Mouse (Mus musculus): ENCODE data around the gene Ash1l. TPM values are rescaled to one million over a fixed set of nuclear protein-coding genes. Genes with fewer than 3 reads are reported as not detected.

Gene Ash1l
- polyA plus RNA-seq, 1 experiment from 2014 or later, result 15.2 TPM

DNA sequence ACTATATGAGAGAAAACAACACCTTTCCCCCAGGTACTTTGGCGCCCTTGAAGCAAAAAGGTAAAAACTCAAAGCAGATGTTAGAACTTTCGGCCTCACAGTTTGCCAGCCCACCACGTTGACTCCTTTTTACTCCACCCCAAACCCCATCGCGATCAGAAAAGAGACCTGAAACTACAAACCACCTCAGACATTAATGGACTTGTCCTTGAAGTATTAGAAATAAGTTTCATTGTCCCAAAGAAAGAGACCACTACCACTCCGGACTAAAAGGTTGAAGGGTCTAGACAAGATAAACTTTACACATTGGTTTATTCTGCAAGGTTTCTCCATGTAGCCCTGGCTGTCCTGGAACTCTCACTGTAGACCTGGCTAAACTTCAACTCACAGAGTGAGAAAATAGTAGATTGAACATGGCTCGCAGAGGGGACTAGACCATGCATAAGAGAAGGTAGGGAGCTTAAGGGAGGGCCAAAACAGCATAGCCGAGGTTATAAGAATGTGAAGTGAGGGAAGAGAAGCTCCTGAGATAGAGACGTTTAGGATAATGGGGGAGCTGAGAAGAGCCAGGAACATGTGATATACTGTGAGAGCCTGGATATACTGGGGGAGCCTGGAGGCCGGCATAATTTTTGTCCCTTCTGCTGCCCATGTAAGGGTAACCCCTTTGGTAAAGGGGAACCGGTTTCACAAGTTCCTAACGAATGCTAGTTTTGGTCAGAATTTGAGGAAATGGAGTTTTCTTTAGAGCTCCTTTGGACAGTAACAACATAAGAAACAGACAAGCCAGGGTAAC, 152.3 kb downstream of the Ash1l start:
- Histone ChIP-seq H3K9me3 (no peaks in the 10 kb centered on the region), H3K27ac (peak overlapping the region; percentile 91), H3K4me1 (peaks cover 41% of the 10 kb centered on the region), H3K27me3 (ENCODE audit: poor library complexity, severe bottlenecking) (no peaks in the 10 kb centered on the region), H3K4me3 (peak overlapping the region; percentile 87), H3K36me3 (replicated peaks) (peaks cover 32% of the 10 kb centered on the region)
- DNase-seq (ENCODE audit: extremely low spot score, low spot score), result no peak
- WGBS, result 68% methylated on average over 12 of the region's 12 CpGs

- H3K27ac ChIP-seq, result peak overlapping the region; percentile 91
- H3K9me3 ChIP-seq, result no peaks in the 10 kb centered on the region
- H3K27me3 ChIP-seq (ENCODE audit: poor library complexity, severe bottlenecking), result no peaks in the 10 kb centered on the region
- WGBS, result 85% methylated on average over 4 of the region's 4 CpGs
- no peak for DNase-seq (ENCODE audit: extremely low spot score, low spot score)
- peaks cover 38% of the 10 kb centered on the region for H3K4me1 ChIP-seq
- H3K4me3 ChIP-seq, result no peak overlapping the region
- peaks cover 26% of the 10 kb centered on the region for H3K36me3 ChIP-seq (replicated peaks)
Observed at GRCm38 (mm10) chr3:89103291-89103595, 152.8 kb downstream of the Ash1l start.

DNA sequence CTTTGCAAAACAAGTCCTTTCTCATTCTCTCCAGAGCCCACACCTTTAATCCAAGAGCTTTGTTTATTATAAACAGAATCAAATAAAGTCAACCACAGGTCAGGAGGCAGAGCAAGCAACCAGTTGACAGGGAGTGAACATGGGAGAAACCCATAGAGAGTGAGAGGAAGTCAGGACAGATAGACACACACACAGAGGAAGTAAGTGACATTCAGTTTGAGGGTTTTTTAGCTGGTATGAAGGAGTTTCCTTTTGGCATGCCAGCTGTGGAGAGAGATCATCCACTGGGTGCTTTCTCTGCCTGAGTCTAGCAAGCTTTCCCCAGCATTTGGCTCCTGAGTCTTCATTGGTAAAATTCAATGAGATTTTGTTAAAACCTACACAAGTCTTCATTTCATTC, 156.5 kb downstream of the Ash1l start:
- H3K4me3 ChIP-seq, result no peak overlapping the region
- H3K36me3 ChIP-seq (replicated peaks), result no peaks in the 10 kb centered on the region
- no peaks in the 10 kb centered on the region for H3K27me3 ChIP-seq (ENCODE audit: poor library complexity, severe bottlenecking)
- peaks cover 9% of the 10 kb centered on the region for H3K4me1 ChIP-seq
- no peaks in the 10 kb centered on the region for H3K9me3 ChIP-seq
- no peak overlapping the region for H3K27ac ChIP-seq
- DNase-seq (ENCODE audit: extremely low spot score, low spot score), result no peak

- Histone ChIP-seq H3K4me1 (peaks cover 3% of the 10 kb centered on the region), H3K27ac (no peak overlapping the region), H3K4me3 (no peak overlapping the region), H3K36me3 (replicated peaks) (no peaks in the 10 kb centered on the region), H3K9me3 (no peaks in the 10 kb centered on the region), H3K27me3 (ENCODE audit: poor library complexity, severe bottlenecking) (no peaks in the 10 kb centered on the region)
- no peak for DNase-seq (ENCODE audit: extremely low spot score, low spot score)
- WGBS, result 76% methylated on average over 3 of the region's 3 CpGs
Observed at GRCm38 (mm10) chr3:89107545-89107944, 157.1 kb downstream of the Ash1l start.

- Histone ChIP-seq H3K27ac (no peak overlapping the region), H3K36me3 (replicated peaks) (no peaks in the 10 kb centered on the region), H3K4me3 (no peak overlapping the region), H3K9me3 (no peaks in the 10 kb centered on the region), H3K4me1 (no peaks in the 10 kb centered on the region), H3K27me3 (ENCODE audit: poor library complexity, severe bottlenecking) (no peaks in the 10 kb centered on the region)
- DNase-seq (ENCODE audit: extremely low spot score, low spot score), result no peak
- WGBS, result 91% methylated on average over 1 of the region's 1 CpGs
Observed at GRCm38 (mm10) chr3:89108146-89108545, 157.7 kb downstream of the Ash1l start.

GRCm38 (mm10) chr3:89113058-89113457, 162.6 kb downstream of the Ash1l start:
- Histone ChIP-seq H3K27ac (no peak overlapping the region), H3K4me1 (no peaks in the 10 kb centered on the region), H3K27me3 (ENCODE audit: poor library complexity, severe bottlenecking) (no peaks in the 10 kb centered on the region), H3K9me3 (no peaks in the 10 kb centered on the region), H3K36me3 (replicated peaks) (no peaks in the 10 kb centered on the region), H3K4me3 (no peak overlapping the region)
- DNase-seq (ENCODE audit: extremely low spot score, low spot score), result no peak
- WGBS, result 88% methylated on average over 4 of the region's 4 CpGs

DNA sequence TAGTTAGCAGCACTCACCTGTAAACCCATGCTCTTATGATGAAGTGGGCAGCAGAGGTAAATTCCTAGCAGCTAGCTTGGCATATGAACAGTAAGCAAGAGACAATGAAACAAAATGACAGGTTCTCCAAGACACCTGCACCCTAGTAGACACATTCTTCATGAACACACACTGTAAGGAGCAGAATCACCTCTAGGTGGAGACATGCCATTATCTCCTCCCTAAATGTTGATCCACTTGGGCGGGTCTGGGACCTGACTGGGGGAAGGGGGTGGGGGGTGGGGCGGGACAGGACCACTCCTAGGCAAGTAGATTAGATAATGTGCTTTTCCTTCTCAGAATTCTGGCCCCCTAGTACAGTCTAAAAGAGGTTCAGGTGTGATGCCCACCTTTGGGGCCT, 165.1 kb downstream of the Ash1l start:
- no peaks in the 10 kb centered on the region for H3K27me3 ChIP-seq (ENCODE audit: poor library complexity, severe bottlenecking)
- no peak overlapping the region for H3K27ac ChIP-seq
- no peaks in the 10 kb centered on the region for H3K4me1 ChIP-seq
- no peak overlapping the region for H3K4me3 ChIP-seq
- H3K9me3 ChIP-seq, result no peaks in the 10 kb centered on the region
- H3K36me3 ChIP-seq (replicated peaks), result no peaks in the 10 kb centered on the region
- no peak for DNase-seq (ENCODE audit: extremely low spot score, low spot score)
- 11% methylated on average over 2 of the region's 2 CpGs for WGBS

DNA sequence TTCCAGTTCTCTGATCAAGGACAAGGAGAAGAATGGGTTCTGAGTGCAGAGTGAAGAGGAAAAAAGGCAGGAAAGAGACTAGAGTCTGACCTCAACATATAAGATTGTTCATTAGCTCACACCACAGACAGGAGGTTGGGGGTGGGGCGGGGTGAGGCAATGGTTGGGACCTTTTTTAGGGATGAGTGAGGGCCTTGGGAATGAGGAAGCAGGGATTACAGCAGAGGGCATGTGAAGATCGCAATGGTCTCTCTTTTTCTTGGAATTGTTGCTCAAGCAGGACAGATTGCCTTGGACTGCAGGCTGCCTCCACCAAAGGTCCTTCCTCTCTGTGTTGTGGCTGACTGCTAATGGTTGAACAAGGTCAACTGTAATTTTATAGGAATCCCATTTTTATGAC, 172.9 kb downstream of the Ash1l start:
- Histone ChIP-seq H3K36me3 (replicated peaks) (no peaks in the 10 kb centered on the region), H3K4me3 (no peak overlapping the region)
- 82% methylated on average over 2 of the region's 2 CpGs for WGBS

GRCm38 (mm10) chr3:89124241-89124640, 173.8 kb downstream of the Ash1l start:
- 92% methylated on average over 3 of the region's 3 CpGs for WGBS
- no peaks in the 10 kb centered on the region for H3K9me3 ChIP-seq
- peaks cover 5% of the 10 kb centered on the region; the same call in 1 of the 2 replicates for H3K4me1 ChIP-seq

More for the DNA sequence above, 172.9 kb downstream of the Ash1l start:
- H3K27me3 ChIP-seq (ENCODE audit: poor library complexity, severe bottlenecking), result no peaks in the 10 kb centered on the region
- no peaks in the 10 kb centered on the region for H3K4me1 ChIP-seq
- DNase-seq (ENCODE audit: extremely low spot score, low spot score), result no peak
- H3K9me3 ChIP-seq, result no peaks in the 10 kb centered on the region
- no peak overlapping the region for H3K27ac ChIP-seq

DNA sequence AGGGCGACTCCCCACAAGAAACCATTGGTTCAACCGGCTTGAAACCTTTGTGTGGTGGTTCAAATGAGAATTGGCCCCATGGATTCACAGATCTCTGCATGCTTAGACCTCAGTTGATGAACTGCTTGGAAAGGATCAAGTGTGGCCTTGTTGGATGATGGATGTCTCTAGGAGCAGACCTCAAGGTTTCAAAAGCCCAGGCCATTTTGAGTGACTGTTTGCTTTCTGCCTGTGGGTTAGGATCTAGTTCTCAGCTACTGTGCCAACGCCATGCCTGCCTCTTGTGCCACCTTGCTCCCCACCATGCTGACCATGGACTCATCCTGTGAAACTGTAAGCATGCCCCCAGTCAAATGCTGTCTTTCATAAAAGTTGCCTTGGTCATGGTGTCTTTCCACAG, 175.6 kb downstream of the Ash1l start:
- Histone ChIP-seq H3K27me3 (ENCODE audit: poor library complexity, severe bottlenecking) (no peaks in the 10 kb centered on the region), H3K4me1 (peaks cover 5% of the 10 kb centered on the region; the same call in 1 of the 2 replicates), H3K27ac (no peak overlapping the region), H3K36me3 (replicated peaks) (no peaks in the 10 kb centered on the region), H3K4me3 (no peak overlapping the region), H3K9me3 (no peaks in the 10 kb centered on the region)
- DNase-seq (ENCODE audit: extremely low spot score, low spot score), result no peak
- 94% methylated on average over 3 of the region's 3 CpGs for WGBS

More at GRCm38 (mm10) chr3:89124241-89124640, 173.8 kb downstream of the Ash1l start:
- no peak for DNase-seq (ENCODE audit: extremely low spot score, low spot score)
- Histone ChIP-seq H3K27me3 (ENCODE audit: poor library complexity, severe bottlenecking) (no peaks in the 10 kb centered on the region), H3K36me3 (replicated peaks) (no peaks in the 10 kb centered on the region), H3K4me3 (no peak overlapping the region), H3K27ac (no peak overlapping the region)

Other genes with a start within 250 kb of the Ash1l start
- gene Rit1, start 233.8 kb upstream of the Ash1l start, polyA plus RNA-seq (2016; fragmentation: Nextera tagmentation; extraction: Ambion mirVana), result 32.3 and 34.3 TPM in 2 replicates
- 121 and 123 TPM in 2 replicates for gene Syt11, start 175.5 kb upstream of the Ash1l start, polyA plus RNA-seq (2016; fragmentation: Nextera tagmentation; extraction: Ambion mirVana)
- 17.5 and 18.4 TPM in 2 replicates for gene Gon4l, start 115.4 kb upstream of the Ash1l start, polyA plus RNA-seq (2016; fragmentation: Nextera tagmentation; extraction: Ambion mirVana)
- 70.0 and 70.2 TPM in 2 replicates for gene Msto1, start 36.6 kb upstream of the Ash1l start, polyA plus RNA-seq (2016; fragmentation: Nextera tagmentation; extraction: Ambion mirVana)
- gene Dap3, start 559 bp downstream of the Ash1l start, polyA plus RNA-seq (2016; fragmentation: Nextera tagmentation; extraction: Ambion mirVana), result 133 and 135 TPM in 2 replicates
- gene Rusc1, start 142.7 kb downstream of the Ash1l start, polyA plus RNA-seq (2016; fragmentation: Nextera tagmentation; extraction: Ambion mirVana), result 12.4 and 13.7 TPM in 2 replicates
- gene Gm43738, start 150.5 kb downstream of the Ash1l start, polyA plus RNA-seq (2016; fragmentation: Nextera tagmentation; extraction: Ambion mirVana), result not detected in 2 replicates
- 327 and 359 TPM in 2 replicates for gene Fdps, start 151.3 kb downstream of the Ash1l start, polyA plus RNA-seq (2016; fragmentation: Nextera tagmentation; extraction: Ambion mirVana)
- gene Pklr, start 185.5 kb downstream of the Ash1l start, polyA plus RNA-seq (2016; fragmentation: Nextera tagmentation; extraction: Ambion mirVana), result 4.5 and 5.6 TPM in 2 replicates
- gene Hcn3, start 209.6 kb downstream of the Ash1l start, polyA plus RNA-seq (2016; fragmentation: Nextera tagmentation; extraction: Ambion mirVana), result 4.8 and 5.5 TPM in 2 replicates
- gene Clk2, start 214.2 kb downstream of the Ash1l start, polyA plus RNA-seq (2016; fragmentation: Nextera tagmentation; extraction: Ambion mirVana), result 33.7 and 34.2 TPM in 2 replicates
- gene Scamp3, start 226.9 kb downstream of the Ash1l start, polyA plus RNA-seq (2016; fragmentation: Nextera tagmentation; extraction: Ambion mirVana), result 100 and 103 TPM in 2 replicates
- 25.1 and 25.6 TPM in 2 replicates for gene Fam189b, start 232.5 kb downstream of the Ash1l start, polyA plus RNA-seq (2016; fragmentation: Nextera tagmentation; extraction: Ambion mirVana)